Mouse (Mus musculus): ENCODE results near the gene Syngr4. TPM values are rescaled to one million over a fixed set of nuclear protein-coding genes. Genes with fewer than 3 reads are reported as not detected.

Syngr4 gene
- polyA plus RNA-seq, 1 experiment from 2014 or later, result 0.71 TPM

- peak within 1 kb of the TSS; percentile 73 for H3K4me2 ChIP-seq (ENCODE audit: low read depth, low read length)
- H3K9ac ChIP-seq (ENCODE audit: low read depth, low read length), result peak within 1 kb of the TSS; percentile 53
- WGBS (ENCODE audit: insufficient replicate concordance), result 2% methylated on average over 24 of the region's 24 CpGs
- peak within 1 kb of the TSS; percentile 59 for H3K4me3 ChIP-seq (ENCODE audit: low read depth, low read length)
- ATAC-seq (ENCODE audit: low read depth), result peak; percentile 60
- H3K4me1 ChIP-seq (ENCODE audit: control insufficient read depth, low read depth, low read length), result peaks cover 46% of the 10 kb centered on the region
- H3K27me3 ChIP-seq (ENCODE audit: control insufficient read depth, insufficient read depth, low read depth, low read length), result no peaks in the 10 kb centered on the region
- H3K27ac ChIP-seq (ENCODE audit: low read length), result peak within 1 kb of the TSS; percentile 88
- H3K36me3 ChIP-seq (ENCODE audit: control insufficient read depth, insufficient read depth), result no peaks in the 10 kb centered on the region
- no peaks in the 10 kb centered on the region for H3K9me3 ChIP-seq (replicated peaks; ENCODE audit: control insufficient read depth, low read length)
Observed at GRCm38 (mm10) chr7:45923762-45924428, 27.4 kb upstream of the Syngr4 start, which contains the start of gene Ccdc114. TSS of gene Ccdc114 (plus strand) at chr7:45924072.

GRCm38 (mm10) chr7:45922928-45923761, 26.6 kb upstream of the Syngr4 start:
- ATAC-seq (ENCODE audit: low read depth), result peak; percentile 82
- peaks cover 46% of the 10 kb centered on the region for H3K4me1 ChIP-seq (ENCODE audit: control insufficient read depth, low read depth, low read length)
- WGBS (ENCODE audit: insufficient replicate concordance), result under 1% methylated on average over 37 of the region's 37 CpGs
- no peaks in the 10 kb centered on the region for H3K9me3 ChIP-seq (replicated peaks; ENCODE audit: control insufficient read depth, low read length)
- no peaks in the 10 kb centered on the region for H3K27me3 ChIP-seq (ENCODE audit: control insufficient read depth, insufficient read depth, low read depth, low read length)
- H3K9ac ChIP-seq (ENCODE audit: low read depth, low read length), result peak overlapping the region; percentile 22
- peak overlapping the region; percentile 73 for H3K4me2 ChIP-seq (ENCODE audit: low read depth, low read length)
- H3K4me3 ChIP-seq (ENCODE audit: low read depth, low read length), result peak overlapping the region; percentile 59
- H3K27ac ChIP-seq (ENCODE audit: low read length), result peak overlapping the region; percentile 88
- no peaks in the 10 kb centered on the region for H3K36me3 ChIP-seq (ENCODE audit: control insufficient read depth, insufficient read depth)

GRCm38 (mm10) chr7:45921950-45922600, 25.6 kb upstream of the Syngr4 start:
- H3K9ac ChIP-seq (ENCODE audit: low read depth, low read length), result no peak overlapping the region; the same call in 1 of the 2 replicates
- H3K4me1 ChIP-seq (ENCODE audit: control insufficient read depth, low read depth, low read length), result peaks cover 50% of the 10 kb centered on the region
- H3K27ac ChIP-seq (ENCODE audit: low read length), result peak overlapping the region; percentile 88
- no peak for ATAC-seq (ENCODE audit: low read depth)
- no peaks in the 10 kb centered on the region for H3K27me3 ChIP-seq (ENCODE audit: control insufficient read depth, insufficient read depth, low read depth, low read length)
- peak overlapping the region; percentile 73 for H3K4me2 ChIP-seq (ENCODE audit: low read depth, low read length)
- H3K36me3 ChIP-seq (ENCODE audit: control insufficient read depth, insufficient read depth), result no peaks in the 10 kb centered on the region
- WGBS (ENCODE audit: insufficient replicate concordance), result 55% methylated on average over 12 of the region's 12 CpGs
- H3K9me3 ChIP-seq (replicated peaks; ENCODE audit: control insufficient read depth, low read length), result no peaks in the 10 kb centered on the region
- no peak overlapping the region for H3K4me3 ChIP-seq (ENCODE audit: low read depth, low read length)

GRCm38 (mm10) chr7:45921242-45921621, 24.7 kb upstream of the Syngr4 start, which contains the start of gene Emp3:
TSS of gene Emp3 (minus strand) at chr7:45921404.
- Histone ChIP-seq H3K27ac (ENCODE audit: low read length) (peak within 1 kb of the TSS; percentile 88), H3K4me2 (ENCODE audit: low read depth, low read length) (peak within 1 kb of the TSS; percentile 73), H3K27me3 (ENCODE audit: control insufficient read depth, insufficient read depth, low read depth, low read length) (no peaks in the 10 kb centered on the region), H3K4me1 (ENCODE audit: control insufficient read depth, low read depth, low read length) (peaks cover 58% of the 10 kb centered on the region), H3K9me3 (replicated peaks; ENCODE audit: control insufficient read depth, low read length) (no peaks in the 10 kb centered on the region), H3K9ac (ENCODE audit: low read depth, low read length) (peak within 1 kb of the TSS; percentile 63), H3K36me3 (ENCODE audit: control insufficient read depth, insufficient read depth) (no peaks in the 10 kb centered on the region), H3K4me3 (ENCODE audit: low read depth, low read length) (peak within 1 kb of the TSS; percentile 60)
- whole genome bisulfite sequencing (ENCODE audit: insufficient replicate concordance), result 13% methylated on average over 9 of the region's 9 CpGs
- no peak for ATAC-seq (ENCODE audit: low read depth)

- H3K4me3 ChIP-seq (ENCODE audit: low read depth, low read length), result peak overlapping the region; percentile 60
- H3K9ac ChIP-seq (ENCODE audit: low read depth, low read length), result peak overlapping the region; percentile 63
- H3K36me3 ChIP-seq (ENCODE audit: control insufficient read depth, insufficient read depth), result no peaks in the 10 kb centered on the region
- WGBS (ENCODE audit: insufficient replicate concordance), result 7% methylated on average over 9 of the region's 9 CpGs
- no peaks in the 10 kb centered on the region for H3K27me3 ChIP-seq (ENCODE audit: control insufficient read depth, insufficient read depth, low read depth, low read length)
- peaks cover 60% of the 10 kb centered on the region for H3K4me1 ChIP-seq (ENCODE audit: control insufficient read depth, low read depth, low read length)
- no peaks in the 10 kb centered on the region for H3K9me3 ChIP-seq (replicated peaks; ENCODE audit: control insufficient read depth, low read length)
- H3K27ac ChIP-seq (ENCODE audit: low read length), result peak overlapping the region; percentile 80
- peak overlapping the region; percentile 69 for H3K4me2 ChIP-seq (ENCODE audit: low read depth, low read length)
- ATAC-seq (ENCODE audit: low read depth), result no peak
Observed at GRCm38 (mm10) chr7:45920583-45921241, 24.2 kb upstream of the Syngr4 start.

GRCm38 (mm10) chr7:45919761-45920160, 23.2 kb upstream of the Syngr4 start:
- Histone ChIP-seq H3K36me3 (ENCODE audit: control insufficient read depth, insufficient read depth) (no peaks in the 10 kb centered on the region), H3K9ac (ENCODE audit: low read depth, low read length) (peak overlapping the region; percentile 63), H3K9me3 (replicated peaks; ENCODE audit: control insufficient read depth, low read length) (no peaks in the 10 kb centered on the region), H3K4me1 (ENCODE audit: control insufficient read depth, low read depth, low read length) (peaks cover 60% of the 10 kb centered on the region), H3K27ac (ENCODE audit: low read length) (no peak overlapping the region), H3K4me2 (ENCODE audit: low read depth, low read length) (peak overlapping the region; percentile 69), H3K27me3 (ENCODE audit: control insufficient read depth, insufficient read depth, low read depth, low read length) (no peaks in the 10 kb centered on the region), H3K4me3 (ENCODE audit: low read depth, low read length) (peak overlapping the region; percentile 60)
- no peak for ATAC-seq (ENCODE audit: low read depth)
- 41% methylated on average over 4 of the region's 4 CpGs for WGBS (ENCODE audit: insufficient replicate concordance)

- Histone ChIP-seq H3K4me1 (ENCODE audit: control insufficient read depth, low read depth, low read length) (peaks cover 59% of the 10 kb centered on the region), H3K4me2 (ENCODE audit: low read depth, low read length) (0 out of 2 replicates have a peak overlapping the region, but pooled peaks have one; percentile 69), H3K27me3 (ENCODE audit: control insufficient read depth, insufficient read depth, low read depth, low read length) (no peaks in the 10 kb centered on the region), H3K36me3 (ENCODE audit: control insufficient read depth, insufficient read depth) (no peaks in the 10 kb centered on the region), H3K9ac (ENCODE audit: low read depth, low read length) (no peak overlapping the region), H3K27ac (ENCODE audit: low read length) (no peak overlapping the region), H3K4me3 (ENCODE audit: low read depth, low read length) (no peak overlapping the region), H3K9me3 (replicated peaks; ENCODE audit: control insufficient read depth, low read length) (no peaks in the 10 kb centered on the region)
- ATAC-seq (ENCODE audit: low read depth), result no peak
- WGBS (ENCODE audit: insufficient replicate concordance), result 72% methylated on average over 14 of the region's 14 CpGs
Observed at GRCm38 (mm10) chr7:45919083-45919671, 22.7 kb upstream of the Syngr4 start.

GRCm38 (mm10) chr7:45917926-45918325, 21.4 kb upstream of the Syngr4 start:
- no peak overlapping the region for H3K9ac ChIP-seq (ENCODE audit: low read depth, low read length)
- no peaks in the 10 kb centered on the region for H3K9me3 ChIP-seq (replicated peaks; ENCODE audit: control insufficient read depth, low read length)
- H3K4me3 ChIP-seq (ENCODE audit: low read depth, low read length), result no peak overlapping the region
- H3K27me3 ChIP-seq (ENCODE audit: control insufficient read depth, insufficient read depth, low read depth, low read length), result no peaks in the 10 kb centered on the region
- no peak overlapping the region for H3K4me2 ChIP-seq (ENCODE audit: low read depth, low read length)
- peaks cover 50% of the 10 kb centered on the region for H3K4me1 ChIP-seq (ENCODE audit: control insufficient read depth, low read depth, low read length)
- no peak overlapping the region for H3K27ac ChIP-seq (ENCODE audit: low read length)
- H3K36me3 ChIP-seq (ENCODE audit: control insufficient read depth, insufficient read depth), result no peaks in the 10 kb centered on the region
- WGBS (ENCODE audit: insufficient replicate concordance), result 77% methylated on average over 15 of the region's 15 CpGs
- ATAC-seq (ENCODE audit: low read depth), result no peak
